Mouse (Mus musculus): ENCODE data around the gene Zbtb22.
"Not testable (repeated sequence)": the region's sequence is repeated elsewhere in the genome, so short reads cannot be mapped to it uniquely, and the experiment has no call there.

Gene Zbtb22

DNA sequence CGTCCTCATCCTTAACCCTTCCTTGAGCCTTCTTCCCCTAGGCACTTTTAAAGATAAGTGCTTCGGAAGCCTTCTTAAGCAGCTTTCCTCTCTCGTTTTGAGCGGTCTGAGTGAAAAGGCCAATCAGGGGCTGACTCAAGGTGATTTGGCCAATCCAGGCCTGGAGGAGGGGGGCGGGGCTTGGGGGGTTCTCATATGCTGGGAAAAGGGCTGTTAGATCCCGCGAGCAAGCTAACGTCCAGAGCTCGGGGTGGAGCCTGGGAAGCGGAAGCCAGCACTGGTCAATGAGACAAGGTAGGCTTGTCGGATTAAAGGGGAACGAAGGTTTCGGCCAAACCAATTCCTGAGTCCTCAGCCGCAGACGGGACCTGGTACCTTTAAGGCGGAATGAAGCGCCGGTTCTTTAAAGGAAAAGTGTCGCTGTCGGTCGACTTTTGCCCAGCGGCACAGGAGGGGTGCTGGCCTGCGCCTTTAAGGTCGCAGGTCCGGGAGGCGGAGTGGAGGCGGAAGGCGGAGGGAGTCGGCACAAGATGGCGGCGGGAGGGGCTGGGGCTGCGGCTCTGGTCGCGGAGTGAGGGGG is at the start of gene Zbtb22, which contains the start of gene Tapbp:
Zbtb22 (plus strand) TSS at position 234 of the 580 bp plus-strand sequence.
Tapbp (plus strand) TSS at position 229 of the 580 bp plus-strand sequence.
- in situ Hi-C loops (cut with MseI, MboI), result no loop called here

DNA sequence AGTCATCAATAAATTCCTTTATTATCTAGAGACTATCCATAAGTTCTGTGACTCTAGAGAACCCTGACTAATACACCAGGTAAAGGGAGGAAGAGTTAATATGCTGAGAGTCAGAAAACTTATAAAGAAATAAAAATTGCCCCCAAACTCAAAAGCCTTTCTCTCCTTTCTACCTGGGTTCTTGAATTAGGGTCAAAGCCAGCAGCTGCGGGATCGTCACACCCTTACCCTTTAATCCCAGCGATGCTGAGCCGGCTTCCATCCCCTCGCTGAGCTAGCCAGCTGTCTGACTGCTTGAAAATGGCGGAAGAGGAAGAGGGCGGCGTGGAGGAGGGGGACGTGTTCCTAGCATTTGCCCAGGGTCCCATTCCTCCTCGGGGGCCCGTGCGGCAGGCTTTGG is 42.2 kb upstream of the Zbtb22 start, which contains the start of gene Gm7029:
Gm7029 (plus strand) TSS at position 301 of the 400 bp plus-strand sequence.
- in situ Hi-C loops (cut with MseI, MboI), result not testable (repeated sequence)

DNA sequence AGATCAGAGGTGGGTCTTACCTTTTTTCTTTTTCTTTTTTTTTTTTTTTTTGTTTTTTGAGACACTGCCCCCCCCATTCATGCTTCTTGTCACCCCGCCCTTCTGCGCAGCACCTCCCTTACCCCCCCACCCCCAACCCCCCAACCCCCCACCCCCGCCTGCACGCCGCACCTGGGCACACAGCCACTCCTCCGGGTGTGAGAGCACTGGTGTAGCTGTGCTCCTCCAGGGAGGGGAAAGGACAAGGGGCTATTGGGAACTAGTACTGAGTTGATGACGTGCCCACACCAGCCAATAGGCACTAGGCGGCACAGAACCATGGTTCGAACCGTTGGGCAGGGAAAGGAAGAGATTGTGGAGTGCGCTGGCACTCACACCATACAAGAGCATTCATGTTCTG is 41.3 kb upstream of the Zbtb22 start:
- in situ Hi-C loops (cut with MseI, MboI), result no loop called here

DNA sequence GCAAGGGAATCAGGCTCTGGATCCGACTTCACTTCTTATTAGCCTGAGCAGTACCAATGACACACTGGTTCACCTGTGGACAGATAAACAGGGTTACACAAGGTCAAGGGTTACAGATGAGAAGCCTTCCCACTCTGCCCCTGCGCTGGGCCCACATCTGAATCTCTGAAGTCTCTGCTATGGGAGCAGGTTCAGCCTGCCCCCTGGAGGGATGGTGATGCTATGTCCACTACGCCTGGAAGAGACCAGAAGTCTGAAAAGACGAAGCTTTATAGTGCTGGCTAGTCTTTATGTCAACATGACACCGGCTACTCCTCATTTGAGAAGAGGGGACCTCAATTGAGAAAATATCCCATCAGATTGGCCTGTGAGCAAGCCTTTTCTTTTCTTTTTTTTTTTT is 39.9 kb upstream of the Zbtb22 start:
- in situ Hi-C loops (cut with MseI, MboI), result not testable (repeated sequence)

DNA sequence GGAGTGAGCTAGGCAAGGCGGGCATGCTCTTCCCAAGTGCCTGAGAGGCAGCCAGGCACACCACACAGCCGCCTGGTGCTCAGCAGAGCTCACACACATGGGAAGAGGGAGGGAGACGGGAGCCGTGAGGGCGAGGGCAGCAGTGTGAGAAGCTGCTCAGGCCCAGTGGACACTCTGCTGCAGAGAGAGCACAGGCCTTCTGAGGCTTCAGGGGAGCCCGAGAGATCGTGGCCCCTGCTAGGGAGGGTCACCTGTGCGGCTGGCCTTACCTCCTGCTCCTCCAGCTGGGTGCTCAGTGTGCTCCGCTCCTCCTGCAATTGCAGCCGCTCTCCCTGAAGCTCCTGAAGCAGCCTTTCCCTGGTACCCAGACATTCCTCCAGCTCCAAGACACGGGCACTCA is 31.4 kb upstream of the Zbtb22 start:
- in situ Hi-C loops (cut with MseI, MboI), result not testable (repeated sequence)

DNA sequence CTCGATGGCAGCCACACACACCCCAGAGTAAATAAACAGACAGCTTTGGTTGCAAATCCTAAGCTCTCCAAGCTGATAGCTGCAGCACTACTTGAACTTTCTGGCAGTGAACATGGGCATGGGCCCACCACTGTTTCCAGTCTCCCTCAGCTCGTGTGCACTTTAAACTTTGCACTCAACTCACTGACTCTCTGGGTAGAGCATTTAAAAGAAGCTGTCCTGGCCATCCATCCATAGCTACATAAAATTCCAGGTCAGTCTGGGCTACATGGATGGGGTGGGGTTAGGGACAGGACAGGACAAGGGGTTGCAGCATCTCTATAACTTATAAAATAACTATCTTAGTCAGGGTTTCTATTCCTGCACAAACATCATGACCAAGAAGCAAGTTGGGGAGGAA is 27.9 kb upstream of the Zbtb22 start:
- in situ Hi-C loops (cut with MseI, MboI), result not testable (repeated sequence)

DNA sequence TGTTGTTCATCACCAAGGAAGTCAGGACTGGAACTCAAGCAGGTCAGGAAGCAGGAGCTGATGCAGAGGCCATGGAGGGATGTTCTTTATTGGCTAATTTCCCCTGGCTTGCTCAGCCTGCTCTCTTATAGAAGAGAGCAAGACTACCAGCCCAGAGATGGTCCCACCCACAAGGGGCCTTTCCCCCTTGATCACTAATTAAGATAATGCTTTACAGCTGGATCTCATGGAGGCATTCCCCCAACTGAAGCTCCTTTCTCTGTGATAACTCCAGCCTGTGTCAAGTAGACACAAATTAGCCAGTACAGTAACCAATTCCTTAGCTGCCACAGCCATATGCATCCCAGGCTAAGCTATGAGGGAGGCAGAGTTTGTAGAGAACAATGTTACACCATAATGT is 27.5 kb upstream of the Zbtb22 start:
- in situ Hi-C loops (cut with MseI, MboI), result not testable (repeated sequence)

DNA sequence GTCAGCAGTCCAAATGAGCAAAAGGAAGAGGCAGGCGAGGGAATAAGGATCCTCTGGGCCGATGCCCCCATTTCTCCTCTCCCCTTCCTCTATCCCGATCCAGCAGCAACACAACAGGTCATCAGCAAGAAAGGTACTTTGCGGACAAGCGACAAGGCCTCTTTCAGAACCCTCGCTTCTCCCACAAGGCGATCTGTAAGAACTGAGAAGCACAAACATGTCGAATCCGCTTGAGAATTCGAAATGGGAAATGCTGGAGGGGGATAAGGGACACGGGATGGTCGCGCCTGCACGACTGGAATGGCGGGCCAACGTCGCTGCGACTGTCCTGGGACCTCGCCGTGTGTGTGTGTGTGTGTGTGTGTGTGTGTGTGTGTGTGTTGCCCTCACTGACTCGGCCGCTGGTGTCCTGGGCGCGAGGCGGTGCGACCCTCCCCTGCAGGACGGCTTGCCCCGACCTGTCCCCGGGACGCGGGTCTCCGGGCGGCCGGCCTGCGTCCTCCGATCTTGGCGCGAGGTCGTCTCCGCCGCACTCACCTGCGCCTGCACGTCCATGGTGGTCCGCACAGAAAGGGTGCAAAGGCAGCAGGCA is 25.7 kb upstream of the Zbtb22 start:
- in situ Hi-C loops (cut with MseI, MboI), result not testable (repeated sequence)

DNA sequence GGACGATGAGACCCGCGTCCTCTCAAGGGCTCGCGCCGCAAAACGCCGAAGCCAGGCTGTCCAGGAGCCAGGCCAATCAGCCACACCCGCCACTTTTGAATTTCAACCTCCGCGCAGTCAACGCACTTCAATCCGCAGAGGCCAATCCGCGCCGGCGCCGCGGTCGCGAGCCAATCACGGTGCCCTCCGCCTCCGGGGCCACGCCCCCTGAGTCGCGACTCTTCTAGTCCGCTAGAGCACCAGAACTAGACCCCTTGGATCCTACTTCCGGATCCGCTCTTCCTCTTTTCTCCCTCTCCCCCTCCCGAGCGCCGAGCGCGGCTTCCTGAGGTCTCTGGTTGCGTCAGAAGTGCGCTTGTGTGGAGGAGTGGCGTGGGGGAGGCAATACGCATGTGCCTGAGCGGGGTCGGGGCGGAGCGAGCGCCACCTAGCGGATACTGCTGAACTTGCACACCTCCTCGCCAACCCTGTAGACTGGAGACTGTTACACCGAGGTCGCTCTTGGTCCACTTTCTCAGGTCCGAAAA is 25.1 kb upstream of the Zbtb22 start, which contains the start of gene Kifc1:
Kifc1 (minus strand) TSS at position 129 of the 527 bp plus-strand sequence.
- in situ Hi-C loops (cut with MseI, MboI), result no loop called here

DNA sequence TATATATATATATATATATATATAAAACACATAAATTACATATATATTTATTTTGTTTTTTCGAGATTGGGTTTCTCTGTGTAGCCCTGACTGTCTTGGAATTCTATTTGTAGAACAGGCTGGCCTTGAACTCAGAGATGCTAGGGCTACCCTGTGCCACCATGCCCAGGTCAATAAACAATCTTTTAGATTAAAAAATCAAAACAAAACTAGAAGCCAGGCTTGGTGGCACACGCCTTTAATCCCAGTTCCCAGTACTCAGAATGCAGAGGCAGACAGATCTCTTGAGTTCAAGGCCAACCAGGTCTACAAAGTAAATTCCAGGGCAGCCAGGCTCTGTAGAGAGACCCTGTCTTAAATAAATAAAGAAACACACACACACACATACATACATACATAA is 24.3 kb upstream of the Zbtb22 start:
- in situ Hi-C loops (cut with MseI, MboI), result no loop called here

DNA sequence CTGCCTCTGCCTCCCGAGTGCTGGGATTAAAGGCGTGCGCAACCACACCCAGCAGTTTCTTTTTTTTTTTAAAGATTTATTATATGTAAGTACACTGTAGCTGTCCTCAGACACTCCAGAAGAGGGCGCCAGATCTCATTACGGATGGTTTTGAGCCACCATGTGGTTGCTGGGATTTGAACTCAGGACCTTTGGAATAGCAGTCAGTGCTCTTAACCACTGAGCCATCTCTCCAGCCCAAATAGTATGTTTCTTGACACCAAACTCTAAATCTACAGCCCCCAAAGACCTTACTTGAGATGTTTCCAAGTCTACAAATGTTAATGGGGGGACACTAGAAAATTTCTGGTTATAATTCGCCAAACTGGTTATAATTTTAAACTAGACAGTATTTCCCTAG is 23.8 kb upstream of the Zbtb22 start:
- in situ Hi-C loops (cut with MseI, MboI), result not testable (repeated sequence)

DNA sequence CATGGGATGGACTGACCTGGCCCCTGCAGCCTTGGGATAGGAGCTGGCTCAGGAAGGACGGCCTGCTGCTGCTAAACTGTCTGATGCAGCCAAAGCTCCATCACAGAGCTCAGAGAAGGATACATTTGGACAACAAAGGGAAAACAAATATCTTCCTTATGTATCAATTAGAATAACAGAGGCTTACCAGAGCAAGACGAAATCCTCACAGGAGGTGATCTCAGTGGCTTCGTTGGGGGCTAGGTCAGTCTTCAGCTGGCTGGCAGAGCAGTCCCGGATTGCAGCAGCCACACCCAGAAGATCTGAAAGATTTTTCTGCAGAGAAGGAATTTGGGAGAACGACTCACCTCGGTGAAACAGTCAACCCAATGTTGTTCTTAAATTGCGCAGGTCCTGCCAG is 23.3 kb upstream of the Zbtb22 start:
- in situ Hi-C loops (cut with MseI, MboI), result no loop called here

DNA sequence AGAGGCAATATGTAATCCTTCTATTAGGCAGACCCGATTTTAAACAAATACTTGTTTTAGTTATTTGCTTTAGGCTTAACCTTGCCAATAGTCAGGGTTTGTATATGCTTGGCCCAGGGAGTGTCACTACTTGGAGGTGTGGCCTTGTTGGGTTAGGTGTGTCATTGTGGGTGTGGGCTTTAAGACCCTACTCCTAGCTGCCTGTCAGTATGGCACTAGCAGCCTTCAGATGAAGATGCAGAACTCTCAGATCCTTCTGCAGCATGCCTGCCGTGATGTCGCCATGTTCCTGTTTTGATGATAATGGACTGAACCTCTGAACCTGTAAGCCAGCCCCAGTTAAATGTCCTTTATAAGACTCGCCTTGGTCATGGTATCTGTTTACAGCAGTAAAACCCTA is 22.7 kb upstream of the Zbtb22 start:
- in situ Hi-C loops (cut with MseI, MboI), result not testable (repeated sequence)

DNA sequence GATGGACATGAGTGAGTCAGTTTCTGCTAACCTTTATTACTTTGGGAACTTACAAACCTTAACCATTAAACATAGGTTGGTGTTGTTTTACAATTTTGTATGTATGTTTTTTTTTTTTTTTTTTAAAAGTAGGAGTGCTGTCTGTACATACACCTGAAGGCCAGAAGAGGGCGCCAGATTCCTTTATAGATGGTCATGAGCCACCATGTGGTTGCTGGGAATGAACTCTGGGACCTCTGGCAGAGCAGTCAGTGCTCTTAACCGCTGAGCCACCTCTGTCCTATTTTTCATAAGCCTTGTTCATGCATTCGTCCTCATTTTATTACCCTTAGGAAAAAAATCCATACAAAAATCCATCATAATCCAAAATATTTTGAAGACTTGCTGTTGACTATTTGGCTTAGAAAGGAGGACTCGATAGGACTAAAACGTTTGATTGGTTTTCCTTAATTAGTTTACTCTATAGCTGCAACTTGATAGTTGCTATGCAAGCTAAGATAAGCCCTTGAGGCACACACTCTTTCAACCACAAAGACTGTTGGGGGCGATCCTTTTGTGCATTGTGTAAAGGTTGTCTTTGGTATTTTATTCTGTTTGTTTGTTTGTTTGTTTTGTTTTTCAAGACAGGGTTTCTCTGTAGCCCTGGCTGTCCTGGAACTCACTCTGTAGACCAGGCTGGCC is 18.4 kb upstream of the Zbtb22 start:
- in situ Hi-C loops (cut with MseI, MboI), result no loop called here

DNA sequence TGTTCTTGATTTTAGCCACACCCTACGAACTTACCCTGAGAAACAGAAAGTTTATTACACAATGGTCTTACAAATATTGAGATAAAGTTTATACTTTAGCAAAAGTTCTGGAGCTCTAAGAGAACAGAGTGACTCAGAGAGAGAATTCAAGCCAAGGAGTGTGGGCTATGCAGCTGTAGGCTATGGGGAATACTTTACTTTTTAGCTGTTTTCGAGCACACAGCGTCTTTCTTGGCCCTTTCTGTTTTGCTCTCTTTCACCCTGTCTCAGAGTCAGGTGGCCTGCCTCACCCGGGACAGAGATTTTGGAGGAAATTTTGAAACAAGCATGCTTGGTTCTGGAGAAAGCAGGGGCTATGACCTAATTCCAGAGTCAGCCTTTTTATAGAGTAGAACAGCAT is 17.5 kb upstream of the Zbtb22 start:
- in situ Hi-C loops (cut with MseI, MboI), result not testable (repeated sequence)

DNA sequence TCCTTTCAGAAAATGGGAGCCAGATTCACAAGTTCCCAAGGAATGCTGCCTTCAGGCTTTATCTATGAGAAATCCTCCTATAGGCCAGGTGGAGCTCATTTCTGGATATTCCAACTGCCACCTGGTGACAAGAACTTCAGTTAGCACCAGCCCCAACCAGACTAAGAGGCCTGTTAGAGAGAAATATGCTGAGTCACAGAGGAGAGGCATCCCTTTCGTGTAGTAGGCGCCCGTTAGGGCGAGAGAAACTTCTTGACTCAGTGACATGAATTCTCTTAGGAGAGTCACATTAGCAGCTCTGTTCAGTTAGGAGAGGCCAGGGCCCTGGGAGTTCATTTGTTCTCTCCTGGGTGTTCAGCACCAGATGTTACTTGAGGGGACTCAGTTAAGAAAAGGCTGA is 16.1 kb upstream of the Zbtb22 start:
- in situ Hi-C loops (cut with MseI, MboI), result no loop called here

DNA sequence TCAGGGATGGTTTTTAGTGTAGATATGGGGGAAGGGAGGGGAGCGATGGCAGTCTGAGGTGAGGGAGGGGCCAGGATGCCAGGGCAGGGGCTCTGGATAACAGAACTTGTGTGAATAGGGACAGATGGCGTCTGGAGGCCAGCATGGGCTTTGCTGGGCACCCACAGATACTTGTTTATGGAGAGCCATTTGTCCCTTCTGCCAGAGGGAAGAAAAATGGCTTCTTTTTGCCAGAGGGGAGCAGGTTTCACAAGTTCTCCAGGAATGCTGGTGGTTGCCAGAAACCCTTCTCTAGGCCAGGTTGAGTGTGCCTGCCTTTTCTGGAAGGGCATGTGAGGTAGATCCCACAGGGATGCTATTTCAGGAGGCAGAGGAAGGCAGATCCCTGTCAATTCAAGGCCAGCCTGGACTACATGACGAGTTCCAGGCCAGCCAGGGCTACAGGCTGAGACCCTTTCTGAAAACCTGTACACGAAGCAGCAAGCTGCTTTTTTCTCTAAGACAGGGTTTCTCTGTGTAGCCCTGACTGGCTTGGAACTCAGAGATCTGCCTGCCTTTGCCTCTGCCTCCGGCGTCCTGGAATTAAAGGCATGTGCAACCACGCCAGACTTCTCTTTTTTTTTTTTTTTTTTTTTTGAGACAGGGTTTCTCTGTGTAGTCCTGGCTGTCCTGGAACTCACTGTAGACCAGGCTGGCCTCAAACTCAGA is 15.3 kb upstream of the Zbtb22 start:
- in situ Hi-C loops (cut with MseI, MboI), result no loop called here

DNA sequence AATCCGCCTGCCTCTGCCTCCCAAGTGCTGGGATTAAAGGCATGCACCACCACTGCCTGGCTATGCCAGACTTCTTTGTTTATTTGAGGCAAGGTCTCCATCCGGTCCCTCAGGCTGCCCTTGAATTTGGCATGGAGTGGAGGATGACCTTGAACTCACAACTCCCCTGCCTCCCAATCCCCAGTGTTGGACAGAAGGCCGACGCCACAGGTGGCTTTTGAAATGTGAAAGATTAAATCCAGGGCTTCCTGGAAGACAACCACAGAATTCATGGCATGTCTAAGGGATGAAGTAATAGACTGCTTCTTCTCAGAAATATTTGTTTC is 14.8 kb upstream of the Zbtb22 start:
- in situ Hi-C loops (cut with MseI, MboI), result no loop called here

DNA sequence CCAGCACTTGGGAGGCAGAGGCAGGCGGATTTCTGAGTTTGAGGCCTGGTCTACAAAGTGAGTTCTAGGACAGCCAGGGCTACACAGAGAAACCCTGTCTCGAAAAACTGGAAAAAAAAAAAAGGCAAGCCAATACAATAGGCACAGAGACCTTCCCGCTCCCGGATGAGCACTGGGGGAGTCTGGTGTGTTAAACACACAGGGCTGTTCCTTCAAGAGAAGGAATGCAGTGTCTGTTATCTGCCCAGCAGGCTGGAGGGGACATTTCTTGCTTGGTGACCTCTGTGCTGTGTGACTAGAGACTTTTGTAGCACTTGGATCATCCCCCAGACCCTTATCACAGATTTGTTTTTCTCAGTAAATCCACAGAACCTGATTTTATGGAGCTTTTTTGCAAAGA is 14.1 kb upstream of the Zbtb22 start:
- in situ Hi-C loops (cut with MseI, MboI), result no loop called here

DNA sequence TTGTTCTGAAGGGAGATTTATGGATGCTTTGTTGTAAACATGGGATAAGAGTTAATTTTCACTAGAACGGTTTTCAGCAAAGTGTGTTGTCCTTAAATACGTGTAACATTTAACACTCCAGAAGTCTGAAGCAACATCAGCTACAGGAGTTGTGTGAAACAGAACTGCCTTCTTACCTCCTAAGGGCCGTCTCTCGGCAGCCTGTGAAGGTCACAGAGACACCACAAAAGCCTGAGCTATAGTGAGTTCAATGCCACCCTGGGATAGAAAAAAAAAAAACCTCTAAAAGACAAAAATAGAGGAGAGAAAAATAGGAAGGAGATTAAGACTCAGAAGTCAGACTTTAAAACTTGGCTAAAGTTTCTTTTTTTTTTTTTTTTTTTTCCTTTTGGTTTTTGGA is 13.6 kb upstream of the Zbtb22 start:
- in situ Hi-C loops (cut with MseI, MboI), result no loop called here

DNA sequence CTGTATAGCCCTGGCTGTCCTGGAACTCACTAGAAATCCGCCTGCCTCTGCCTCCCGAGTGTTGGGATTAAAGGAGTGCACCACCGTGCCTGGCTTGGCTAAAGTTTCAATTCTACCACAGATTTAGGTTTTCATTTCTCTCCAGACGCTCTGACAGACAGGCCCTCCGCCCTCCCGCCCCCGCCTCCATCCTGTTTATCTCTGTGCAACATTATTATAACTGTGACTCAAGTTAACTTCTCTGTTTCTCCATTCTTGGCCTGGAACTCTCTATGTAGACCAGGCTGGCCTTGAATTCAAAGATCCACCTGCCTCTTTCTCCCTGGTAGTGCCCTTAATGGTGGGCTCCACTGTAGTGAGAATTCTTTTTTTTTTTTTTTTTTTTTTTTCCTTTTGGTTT is 13.2 kb upstream of the Zbtb22 start:
- in situ Hi-C loops (cut with MseI, MboI), result no loop called here

DNA sequence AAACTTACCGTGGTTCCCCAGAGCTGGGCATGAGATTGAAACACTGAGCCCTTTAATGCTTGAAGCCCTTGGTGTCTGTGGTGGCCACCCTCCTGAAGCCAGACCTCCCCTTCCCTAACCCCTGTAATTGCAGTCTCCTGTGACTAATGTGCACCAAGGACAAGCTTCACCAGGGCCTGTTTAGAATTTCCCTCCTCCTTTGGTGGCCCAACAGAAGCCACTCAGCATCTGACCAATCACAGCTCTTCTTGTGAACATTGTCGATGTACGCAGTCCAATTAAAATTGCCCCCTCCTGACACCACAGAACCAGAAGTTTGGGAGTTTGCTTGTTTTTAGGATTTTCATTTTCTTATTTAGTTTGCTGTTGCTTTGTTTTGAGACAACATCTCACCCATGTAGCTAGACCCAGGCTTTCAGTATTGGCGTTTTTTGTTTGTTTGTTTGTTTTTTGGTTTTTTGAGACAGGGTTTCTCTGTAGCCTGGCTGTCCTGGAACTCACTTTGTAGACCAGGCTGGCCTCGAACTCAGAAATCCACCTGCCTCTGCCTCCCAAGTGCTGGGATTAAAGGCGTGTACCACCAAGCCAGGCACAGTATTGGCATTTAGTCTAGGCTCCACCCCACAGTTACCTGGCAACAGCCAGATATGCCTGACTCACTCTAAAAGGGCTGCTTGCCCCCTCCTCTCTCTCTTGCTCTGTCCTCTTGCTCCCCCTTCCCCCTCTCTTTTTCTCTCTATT is 11.6 kb upstream of the Zbtb22 start:
- in situ Hi-C loops (cut with MseI, MboI), result not testable (repeated sequence)
